Mouse (Mus musculus): ENCODE data around the gene Opcml. TPM values are rescaled to one million over a fixed set of nuclear protein-coding genes. Genes with fewer than 3 reads are reported as not detected.
A peak's percentile ranks its signal among the peaks of the same experiment; 100 is the strongest.

Opcml gene
- polyA plus RNA-seq, 1 experiment from 2014 or later: 4.9 TPM

DNA sequence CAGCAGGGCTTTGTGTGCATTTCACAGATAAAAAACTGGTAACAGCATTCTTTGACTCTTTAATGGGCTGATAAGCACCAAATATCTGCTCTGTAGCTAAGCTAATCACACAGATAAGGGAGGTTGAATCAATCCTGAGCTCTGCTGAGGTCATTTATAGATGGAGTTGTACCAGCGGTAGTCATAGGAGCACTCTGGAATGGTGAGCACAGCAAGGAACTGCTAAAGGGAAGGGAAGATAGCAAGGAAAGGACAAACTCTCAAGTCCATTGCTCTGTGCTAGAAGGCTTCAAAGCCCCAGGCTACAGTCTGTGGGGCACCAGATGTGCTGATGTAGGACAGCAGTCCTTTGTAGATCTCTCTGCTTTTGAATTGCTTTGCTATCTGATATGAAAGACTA, 529.2 kb downstream of the Opcml start:
- H3K4me2 ChIP-seq (replicated peaks): no peak overlapping the region
- H3K4me3 ChIP-seq: no peak overlapping the region
- no peak overlapping the region for H3K9ac ChIP-seq
- no peaks in the 10 kb centered on the region for H3K9me3 ChIP-seq
- H3K27me3 ChIP-seq: no peaks in the 10 kb centered on the region
- H3K36me3 ChIP-seq: no peaks in the 10 kb centered on the region
- no peaks in the 10 kb centered on the region for H3K4me1 ChIP-seq
- no peak overlapping the region for H3K27ac ChIP-seq
- WGBS: 81% methylated on average over 1 of the region's 1 CpGs
- ATAC-seq (ENCODE audit: low FRiP score, low read depth): no peak

DNA sequence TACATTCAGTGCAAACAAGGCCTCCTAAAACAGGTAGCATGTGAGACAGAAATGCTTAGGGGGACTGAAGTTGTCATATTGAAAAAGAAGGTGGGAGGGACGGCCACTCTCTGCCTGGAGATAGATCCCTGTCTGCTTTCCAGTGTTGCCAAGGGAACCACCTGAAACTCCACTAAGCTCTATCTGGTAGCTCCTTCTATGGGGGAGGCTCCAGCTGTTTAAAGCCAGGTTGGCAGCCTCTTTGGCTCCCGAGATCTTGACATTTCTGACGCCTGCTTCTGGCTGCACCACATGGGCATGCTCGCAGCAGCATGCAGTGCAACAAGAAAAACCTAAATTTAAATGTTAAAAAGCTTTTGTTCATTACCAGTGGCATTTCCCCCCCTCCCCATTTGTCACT, 537.4 kb downstream of the Opcml start:
- no peak for ATAC-seq (ENCODE audit: low FRiP score, low read depth)
- H3K36me3 ChIP-seq: no peaks in the 10 kb centered on the region
- no peak overlapping the region for H3K27ac ChIP-seq
- 34% methylated on average over 4 of the region's 4 CpGs for WGBS
- H3K9me3 ChIP-seq: no peaks in the 10 kb centered on the region
- no peak overlapping the region for H3K9ac ChIP-seq
- no peak overlapping the region for H3K4me3 ChIP-seq
- no peaks in the 10 kb centered on the region for H3K27me3 ChIP-seq
- no peaks in the 10 kb centered on the region for H3K4me1 ChIP-seq
- H3K4me2 ChIP-seq (replicated peaks): no peak overlapping the region

DNA sequence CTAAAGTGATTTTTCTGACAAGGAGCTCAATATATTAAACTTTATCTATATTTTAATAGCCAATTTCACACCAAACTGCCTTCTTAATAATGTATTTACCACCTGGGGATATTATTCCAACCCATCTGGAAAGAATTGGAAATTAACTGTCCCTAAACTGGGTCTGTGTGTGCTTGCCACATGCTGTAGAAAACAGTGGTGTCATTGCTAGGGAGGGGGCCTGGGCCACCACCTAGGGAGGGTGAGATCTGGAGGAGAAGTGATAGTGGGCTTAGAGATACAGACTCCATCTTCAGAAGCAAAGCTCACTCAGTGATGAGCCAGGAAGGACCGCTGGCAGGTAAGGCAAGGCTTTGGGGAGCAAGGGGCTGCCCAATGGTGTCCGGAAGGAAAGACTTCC, 537.9 kb downstream of the Opcml start:
- H3K4me2 ChIP-seq (replicated peaks): no peak overlapping the region
- no peak overlapping the region for H3K4me3 ChIP-seq
- no peaks in the 10 kb centered on the region for H3K9me3 ChIP-seq
- 86% methylated on average over 2 of the region's 2 CpGs for WGBS
- H3K36me3 ChIP-seq: no peaks in the 10 kb centered on the region
- ATAC-seq (ENCODE audit: low FRiP score, low read depth): no peak
- no peaks in the 10 kb centered on the region for H3K27me3 ChIP-seq
- no peaks in the 10 kb centered on the region for H3K4me1 ChIP-seq
- H3K9ac ChIP-seq: no peak overlapping the region
- H3K27ac ChIP-seq: no peak overlapping the region

DNA sequence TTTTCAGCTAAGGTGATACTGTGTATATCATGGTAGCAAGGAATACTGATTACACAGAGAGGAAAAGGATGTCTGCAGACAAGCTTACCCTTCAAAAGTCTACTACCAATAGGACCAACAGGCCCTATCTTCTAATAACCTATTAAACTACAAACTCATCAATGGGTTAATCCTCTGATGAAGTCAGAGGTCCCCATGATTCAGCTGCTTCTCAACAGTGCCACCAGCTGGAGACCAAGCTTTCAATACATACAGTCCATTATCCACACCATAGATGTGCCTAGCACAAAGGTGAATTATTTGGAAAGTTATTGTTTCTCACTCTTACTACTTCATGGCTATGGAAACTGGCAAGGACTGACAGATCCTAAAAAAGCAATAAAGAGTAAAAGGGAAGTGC, 538.9 kb downstream of the Opcml start:
- Histone ChIP-seq H3K9ac (no peak overlapping the region), H3K27me3 (no peaks in the 10 kb centered on the region)
- ATAC-seq (ENCODE audit: low FRiP score, low read depth): no peak

DNA sequence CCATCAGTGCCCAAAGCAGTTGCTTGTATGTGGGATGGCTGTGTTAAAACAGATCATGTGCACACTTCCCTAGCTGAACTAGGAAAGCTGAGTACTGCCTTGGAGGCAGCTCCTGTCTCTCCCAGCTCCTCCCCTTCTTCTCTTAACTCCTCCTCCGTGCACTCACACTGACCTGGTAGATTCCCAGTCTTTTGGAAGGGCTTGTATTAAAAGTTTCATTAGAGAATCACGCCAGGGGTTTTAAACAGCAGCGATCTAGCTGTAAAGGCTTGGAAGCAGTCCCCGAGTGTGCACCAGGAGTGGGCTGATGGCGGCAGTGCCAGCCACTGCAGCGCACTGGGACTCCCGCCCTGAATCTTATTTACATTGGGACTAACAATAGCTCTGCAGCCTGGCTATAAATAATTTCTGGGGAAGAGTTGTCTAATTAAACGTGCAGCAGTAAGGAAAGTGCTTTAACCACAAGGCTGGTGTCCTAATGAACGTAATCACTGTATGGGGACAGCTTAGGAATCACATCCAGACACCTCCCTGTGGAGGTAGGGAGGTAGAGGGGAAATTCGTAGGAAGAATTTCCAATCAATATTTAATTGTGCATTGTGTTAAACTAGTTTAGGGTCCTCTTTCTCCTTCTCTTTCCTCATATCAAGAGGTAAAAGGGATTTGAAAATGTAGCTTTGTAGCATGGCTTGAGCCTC, 546.1 kb downstream of the Opcml start:
- Histone ChIP-seq H3K27ac (no peak overlapping the region), H3K36me3 (no peaks in the 10 kb centered on the region), H3K4me3 (no peak overlapping the region), H3K4me2 (replicated peaks) (peak overlapping the region; percentile 27), H3K4me1 (no peaks in the 10 kb centered on the region), H3K27me3 (no peaks in the 10 kb centered on the region), H3K9ac (no peak overlapping the region), H3K9me3 (no peaks in the 10 kb centered on the region)
- WGBS: 26% methylated on average over 10 of the region's 10 CpGs
- peak; percentile 76; the same call in 1 of the 2 replicates for ATAC-seq (ENCODE audit: low FRiP score, low read depth)

More for the DNA sequence above, 538.9 kb downstream of the Opcml start:
- Histone ChIP-seq H3K36me3 (no peaks in the 10 kb centered on the region), H3K9me3 (no peaks in the 10 kb centered on the region), H3K4me3 (no peak overlapping the region), H3K4me2 (replicated peaks) (no peak overlapping the region), H3K4me1 (no peaks in the 10 kb centered on the region), H3K27ac (no peak overlapping the region)

DNA sequence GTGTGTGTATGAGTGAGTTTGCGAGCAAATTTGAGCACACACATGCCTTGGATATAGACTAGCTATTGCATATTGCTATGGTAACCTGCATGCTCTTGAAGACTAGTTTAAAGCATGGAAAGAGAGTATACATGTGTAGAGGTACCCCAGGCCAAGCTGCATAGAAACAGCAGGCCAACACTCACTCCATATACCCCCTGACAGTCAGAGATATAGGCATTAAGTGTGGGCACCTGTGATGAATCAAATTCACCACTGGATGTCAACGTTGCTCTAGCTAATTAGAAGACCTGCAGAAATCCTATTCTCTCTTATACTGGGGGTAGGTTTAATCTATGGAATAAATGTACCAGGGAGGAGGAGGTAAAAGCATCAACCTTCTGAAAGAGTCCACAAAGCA, 547.3 kb downstream of the Opcml start:
- Histone ChIP-seq H3K4me2 (replicated peaks) (no peak overlapping the region), H3K27me3 (no peaks in the 10 kb centered on the region), H3K9ac (no peak overlapping the region), H3K36me3 (no peaks in the 10 kb centered on the region), H3K9me3 (no peaks in the 10 kb centered on the region), H3K27ac (no peak overlapping the region), H3K4me3 (no peak overlapping the region), H3K4me1 (no peaks in the 10 kb centered on the region)
- 51% methylated on average over 2 of the region's 2 CpGs for WGBS
- no peak for ATAC-seq (ENCODE audit: low FRiP score, low read depth)

DNA sequence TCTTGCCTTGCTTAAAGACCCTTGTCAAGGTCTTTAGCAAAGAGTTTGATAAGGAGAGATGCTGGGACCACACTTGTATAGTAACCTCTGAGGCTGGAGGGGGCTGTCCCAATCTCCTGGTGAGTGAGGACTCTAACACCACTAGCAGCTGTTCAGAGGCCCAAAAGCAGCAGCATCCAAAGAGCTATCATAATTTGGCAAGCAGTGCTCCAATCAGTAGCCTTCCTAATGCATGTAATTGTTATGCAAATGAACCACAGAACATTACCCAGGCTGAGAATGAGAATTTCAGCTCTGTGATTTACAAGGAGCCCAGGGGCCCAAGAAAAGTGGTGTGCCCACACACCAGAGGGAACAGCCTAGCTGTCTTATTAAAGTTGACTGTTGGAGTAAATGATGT, 564.4 kb downstream of the Opcml start:
- H3K4me3 ChIP-seq: no peak overlapping the region
- no peak overlapping the region for H3K9ac ChIP-seq
- no peaks in the 10 kb centered on the region for H3K4me1 ChIP-seq
- no peak overlapping the region for H3K27ac ChIP-seq
- H3K4me2 ChIP-seq (replicated peaks): no peak overlapping the region
- ATAC-seq (ENCODE audit: low FRiP score, low read depth): no peak
- H3K36me3 ChIP-seq: no peaks in the 10 kb centered on the region
- H3K27me3 ChIP-seq: no peaks in the 10 kb centered on the region
- no peaks in the 10 kb centered on the region for H3K9me3 ChIP-seq

DNA sequence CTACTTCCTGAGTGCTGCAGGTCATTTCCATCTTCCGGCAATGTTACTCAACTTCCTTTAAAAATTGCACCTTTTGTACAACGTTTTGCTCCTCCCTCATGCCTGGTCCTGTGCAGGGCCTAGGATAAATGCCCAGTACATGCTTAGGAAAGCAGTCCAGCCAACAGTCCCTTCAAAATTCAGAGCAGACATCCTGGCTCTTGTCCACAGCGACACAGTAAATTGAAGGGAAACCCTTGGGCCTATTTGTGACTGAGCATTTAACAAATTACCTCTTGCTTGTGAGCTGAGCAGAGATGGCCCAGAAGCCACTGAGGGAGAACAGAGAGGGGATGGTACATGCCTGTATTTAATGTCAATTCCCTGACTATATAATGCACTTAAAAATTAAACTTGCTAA, 567.4 kb downstream of the Opcml start:
- Histone ChIP-seq H3K27me3 (no peaks in the 10 kb centered on the region), H3K4me1 (no peaks in the 10 kb centered on the region), H3K4me2 (replicated peaks) (no peak overlapping the region), H3K9me3 (no peaks in the 10 kb centered on the region), H3K27ac (no peak overlapping the region), H3K9ac (no peak overlapping the region), H3K36me3 (no peaks in the 10 kb centered on the region), H3K4me3 (no peak overlapping the region)
- 73% methylated on average over 3 of the region's 3 CpGs for WGBS
- no peak for ATAC-seq (ENCODE audit: low FRiP score, low read depth)

DNA sequence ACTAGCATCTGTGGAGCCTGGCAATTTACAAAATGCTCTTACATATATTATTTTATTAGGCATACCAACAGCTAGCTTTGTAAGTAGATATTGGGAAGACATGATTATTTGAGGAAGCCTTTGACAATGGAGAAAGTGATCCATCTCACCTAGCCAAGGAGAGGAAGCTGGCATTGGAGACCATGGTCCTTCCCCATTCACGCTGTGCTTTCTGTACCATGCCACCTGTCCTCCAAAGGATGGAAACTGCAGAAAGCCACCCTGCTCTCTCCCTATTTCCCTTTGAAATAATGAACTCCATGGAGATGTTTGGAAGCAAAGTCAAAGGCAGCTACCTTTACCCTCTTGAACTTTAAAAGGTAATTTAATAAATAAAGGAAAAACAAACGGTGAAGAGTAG, 570.1 kb downstream of the Opcml start:
- Histone ChIP-seq H3K9ac (no peak overlapping the region), H3K9me3 (no peaks in the 10 kb centered on the region), H3K27me3 (no peaks in the 10 kb centered on the region), H3K36me3 (no peaks in the 10 kb centered on the region), H3K4me3 (no peak overlapping the region), H3K4me1 (no peaks in the 10 kb centered on the region), H3K27ac (no peak overlapping the region), H3K4me2 (replicated peaks) (no peak overlapping the region)
- 71% methylated on average over 2 of the region's 2 CpGs for WGBS
- no peak for ATAC-seq (ENCODE audit: low FRiP score, low read depth)

DNA sequence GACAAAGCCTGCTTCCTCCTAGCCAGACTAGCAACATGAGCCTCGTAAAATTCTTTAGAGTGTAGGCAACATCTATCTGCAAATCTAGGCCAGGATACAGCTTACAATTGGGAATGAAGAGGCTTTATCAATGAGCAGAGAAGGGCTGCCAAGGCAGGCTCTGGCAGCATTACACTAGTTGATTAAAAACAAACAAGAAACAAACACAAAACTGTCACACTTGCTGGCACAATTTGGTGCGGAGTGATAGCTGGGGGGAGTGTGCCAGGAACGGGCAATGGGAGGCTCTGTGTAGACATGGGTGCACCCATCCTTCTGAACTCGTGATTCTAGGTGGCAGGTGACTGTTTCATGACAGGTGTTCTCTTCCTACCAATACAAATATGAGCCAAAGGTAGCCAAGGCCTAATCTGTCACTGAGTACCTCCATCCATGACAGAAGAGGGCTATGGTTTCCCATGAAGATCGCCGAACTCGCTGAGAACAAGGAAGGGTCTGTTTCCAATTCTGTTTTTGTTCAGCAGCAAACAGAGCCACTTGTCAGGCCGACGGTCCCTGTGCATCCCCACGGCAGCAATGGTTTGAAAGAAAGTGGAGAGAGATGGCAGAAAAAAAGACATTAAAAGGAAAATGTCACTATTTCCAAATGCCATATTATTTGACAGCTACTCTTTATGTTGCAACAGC, 574.0 kb downstream of the Opcml start:
- Histone ChIP-seq H3K36me3 (no peaks in the 10 kb centered on the region), H3K9ac (no peak overlapping the region), H3K9me3 (no peaks in the 10 kb centered on the region), H3K27me3 (no peaks in the 10 kb centered on the region), H3K4me3 (no peak overlapping the region), H3K27ac (no peak overlapping the region), H3K4me2 (replicated peaks) (no peak overlapping the region), H3K4me1 (no peaks in the 10 kb centered on the region)
- 81% methylated on average over 10 of the region's 10 CpGs for WGBS
- no peak for ATAC-seq (ENCODE audit: low FRiP score, low read depth)

DNA sequence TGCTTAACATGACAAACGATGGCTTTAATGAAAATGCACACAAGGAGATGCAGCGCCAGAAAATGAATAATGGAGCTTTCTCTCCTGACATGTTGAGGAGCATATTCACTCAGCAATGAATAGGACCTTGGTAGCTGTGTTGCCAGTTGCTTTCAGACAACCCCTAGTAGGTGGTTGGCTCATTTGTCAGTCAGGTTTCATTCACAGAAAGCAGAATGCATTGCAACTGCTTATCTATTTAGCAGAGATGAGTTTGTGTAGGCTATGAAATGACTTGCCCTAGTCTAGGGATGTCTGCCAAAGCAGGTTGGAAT, 574.5 kb downstream of the Opcml start:
- Histone ChIP-seq H3K4me3 (no peak overlapping the region), H3K27me3 (no peaks in the 10 kb centered on the region), H3K4me1 (no peaks in the 10 kb centered on the region), H3K9ac (no peak overlapping the region), H3K9me3 (no peaks in the 10 kb centered on the region), H3K4me2 (replicated peaks) (no peak overlapping the region), H3K27ac (no peak overlapping the region), H3K36me3 (no peaks in the 10 kb centered on the region)
- 80% methylated on average over 2 of the region's 2 CpGs for WGBS
- no peak for ATAC-seq (ENCODE audit: low FRiP score, low read depth)

DNA sequence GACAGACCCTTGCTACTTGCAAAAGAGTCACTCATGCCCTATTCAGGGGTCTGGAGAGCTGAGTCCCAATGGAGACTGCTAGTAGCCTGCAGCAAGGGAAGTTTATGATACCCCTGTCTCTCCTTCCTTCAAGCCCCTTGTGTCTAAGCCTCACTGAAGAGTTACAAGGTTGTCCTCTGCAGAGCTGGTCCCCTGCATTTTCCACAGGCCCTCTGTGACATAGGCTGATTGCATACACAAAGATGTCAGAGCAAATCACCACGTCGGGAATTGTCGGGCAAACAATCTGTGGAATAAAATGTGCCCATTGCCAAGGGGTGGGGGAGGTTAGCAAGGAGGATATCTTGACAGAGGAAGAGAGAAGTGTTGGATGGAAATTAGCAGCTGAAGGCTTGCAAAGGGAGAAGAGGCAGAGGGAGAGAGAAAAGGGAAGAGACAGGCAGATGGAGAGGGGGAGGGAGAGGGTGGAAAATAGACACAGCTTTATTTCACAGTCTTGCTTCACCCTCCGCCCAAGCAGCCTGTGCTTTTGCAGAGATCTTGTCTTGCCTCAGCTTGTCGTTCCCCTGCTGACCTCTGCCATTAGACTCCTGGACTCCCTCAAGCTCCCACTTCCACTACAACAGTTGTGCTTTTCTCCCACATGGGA, 596.1 kb downstream of the Opcml start:
- Histone ChIP-seq H3K9me3 (no peaks in the 10 kb centered on the region), H3K4me3 (no peak overlapping the region), H3K4me1 (no peaks in the 10 kb centered on the region), H3K36me3 (no peaks in the 10 kb centered on the region), H3K9ac (no peak overlapping the region), H3K4me2 (replicated peaks) (no peak overlapping the region), H3K27ac (no peak overlapping the region), H3K27me3 (peaks cover 3% of the 10 kb centered on the region; the same call in 1 of the 2 replicates)
- ATAC-seq (ENCODE audit: low FRiP score, low read depth): no peak
- 68% methylated on average over 5 of the region's 5 CpGs for WGBS

DNA sequence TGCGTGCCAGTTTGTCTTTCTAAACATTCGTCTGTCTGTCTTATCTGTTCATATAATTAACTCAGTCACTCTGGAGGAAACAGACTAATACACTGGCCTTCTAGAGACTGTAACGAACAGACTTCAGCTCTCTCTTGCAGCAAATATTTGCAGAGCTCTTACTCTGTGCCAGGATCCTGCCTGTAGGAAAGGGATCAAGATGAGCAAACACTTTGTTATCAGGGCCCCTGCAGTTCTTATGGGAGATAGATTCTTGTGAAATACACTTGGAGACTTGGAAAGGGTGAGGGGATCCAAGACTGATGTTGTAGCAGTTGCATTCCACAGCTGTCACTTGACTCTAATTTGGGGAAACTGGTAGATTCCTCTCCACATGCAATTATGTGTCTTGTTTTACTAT, 604.6 kb downstream of the Opcml start:
- H3K9me3 ChIP-seq: no peaks in the 10 kb centered on the region
- no peak for ATAC-seq (ENCODE audit: low FRiP score, low read depth)
- H3K36me3 ChIP-seq: no peaks in the 10 kb centered on the region
- no peak overlapping the region for H3K27ac ChIP-seq
- H3K4me1 ChIP-seq: no peaks in the 10 kb centered on the region
- peaks cover 8% of the 10 kb centered on the region for H3K27me3 ChIP-seq
- H3K4me3 ChIP-seq: no peak overlapping the region
- no peak overlapping the region for H3K9ac ChIP-seq
- H3K4me2 ChIP-seq (replicated peaks): no peak overlapping the region
- WGBS: 44% methylated on average over 2 of the region's 3 CpGs

Measured in limb, embryonic 13.5 days (tissue).